Mouse (Mus musculus): ENCODE results near the gene Zfp784.
"Not testable (repeated sequence)": the region's sequence is repeated elsewhere in the genome, so short reads cannot be mapped to it uniquely, and the experiment has no call there.

Gene Zfp784

GRCm38 (mm10) chr7:5019576-5019975 is 18.7 kb downstream of the Zfp784 start:
- DNase-seq, result not testable (repeated sequence)

- DNase-seq, result no peak
Measured at GRCm38 (mm10) chr7:5017931-5018330, 20.3 kb downstream of the Zfp784 start.

- DNase-seq, result no peak
Measured at GRCm38 (mm10) chr7:5017352-5017751, 20.9 kb downstream of the Zfp784 start.

GRCm38 (mm10) chr7:5016920-5017319 is 21.3 kb downstream of the Zfp784 start:
- no peak for DNase-seq

GRCm38 (mm10) chr7:5016057-5016456 is 22.2 kb downstream of the Zfp784 start:
- no peak for DNase-seq

- peak; percentile 94 for DNase-seq
Measured at GRCm38 (mm10) chr7:5015118-5016001, 22.9 kb downstream of the Zfp784 start, which contains the start of gene Gm44973. TSS of gene Gm44973 (plus strand) at chr7:5015496.

GRCm38 (mm10) chr7:5014251-5015117 is 23.8 kb downstream of the Zfp784 start, which contains the start of the genes Zfp524 and Fiz1:
TSS of gene Zfp524 (plus strand) at chr7:5014415.
TSS of gene Fiz1 (minus strand) at chr7:5014697.
- DNase-seq, result peak; percentile 98

GRCm38 (mm10) chr7:5012681-5013513 is 25.3 kb downstream of the Zfp784 start:
- DNase-seq, result no peak

GRCm38 (mm10) chr7:5008229-5008628 is 30.0 kb downstream of the Zfp784 start:
- DNase-seq, result no peak

GRCm38 (mm10) chr7:5002876-5003275 is 35.4 kb downstream of the Zfp784 start:
- not testable (repeated sequence) for DNase-seq

- DNase-seq, result no peak
Measured at GRCm38 (mm10) chr7:4999876-5000275, 38.4 kb downstream of the Zfp784 start.

- no peak for DNase-seq
Measured at GRCm38 (mm10) chr7:4996934-4997333, 41.3 kb downstream of the Zfp784 start.

- peak; percentile 81 for DNase-seq
Measured at GRCm38 (mm10) chr7:4996003-4996895, 42.0 kb downstream of the Zfp784 start, which contains the start of gene Zfp579. TSS of gene Zfp579 (minus strand) at chr7:4996158.

- DNase-seq, result no peak
Measured at GRCm38 (mm10) chr7:4995268-4996002, 42.8 kb downstream of the Zfp784 start.

- no peak for DNase-seq
Measured at GRCm38 (mm10) chr7:4993999-4994788, 44.1 kb downstream of the Zfp784 start.

- no peak for DNase-seq
Measured at GRCm38 (mm10) chr7:4993347-4993998, 44.8 kb downstream of the Zfp784 start.

GRCm38 (mm10) chr7:4988250-4988649 is 50.0 kb downstream of the Zfp784 start:
- DNase-seq, result no peak
